Mouse (Mus musculus) ES-E14 (cell line): ENCODE results near the gene Pcdh9. TPM values are rescaled to one million over a fixed set of nuclear protein-coding genes. Genes with fewer than 3 reads are reported as not detected.

Experiments
- DNase-seq: peaks from one replicate; pipeline ENCODE4 v3.0.0-alpha.2; 2013; ENCODE audit warnings: low read depth, low spot score
- H3K27ac ChIP-seq: 2 replicates; pipeline ENCODE4 v1.5.1; 2012; ENCODE audit warnings: low read depth, mild to moderate bottlenecking, low read length, moderate library complexity, mixed read lengths; ENCODE audit not compliant: poor library complexity, insufficient read depth, severe bottlenecking
- H3K36me3 ChIP-seq: 2 replicates; pipeline ENCODE4 v1.6.1; 2012; ENCODE audit warnings: mild to moderate bottlenecking, low read length, moderate library complexity, mixed read lengths; ENCODE audit not compliant: control insufficient read depth, poor library complexity, insufficient read depth, severe bottlenecking
- H3K4me1 ChIP-seq, 2 experiments: fragments of 150-350 bp in 1 of 2; sonication (generic) in 1 of 2; 2 replicates each; pipeline ENCODE4 v1.6.1; 2012; ENCODE audit warnings: low read length in 2 of 2, mild to moderate bottlenecking in 1 of 2, mixed read lengths in 1 of 2; ENCODE audit not compliant: control insufficient read depth in 2 of 2, insufficient read depth in 2 of 2, poor library complexity in 1 of 2
- H3K4me3 ChIP-seq, 2 experiments: fragments of 150-350 bp in 1 of 2; sonication (generic) in 1 of 2; 2 replicates each; pipeline ENCODE4 v1.5.1; 2012; ENCODE audit warnings: low read length in 2 of 2, low read depth in 1 of 2, mild to moderate bottlenecking in 1 of 2, mixed read lengths in 1 of 2; ENCODE audit not compliant: insufficient read depth in 1 of 2, poor library complexity in 1 of 2, severe bottlenecking in 1 of 2
- H3K9ac ChIP-seq: 2 replicates; pipeline ENCODE4 v1.6.1; 2012; ENCODE audit warnings: low read depth, mild to moderate bottlenecking, low read length, mixed read lengths; ENCODE audit not compliant: poor library complexity, insufficient read depth, severe bottlenecking
- H3K9me3 ChIP-seq: fragments of 150-350 bp; sonication (generic); 2 replicates; pipeline ENCODE4 v1.6.1; 2012; ENCODE audit warnings: low read depth, mild to moderate bottlenecking, low read length; ENCODE audit not compliant: control insufficient read depth, insufficient read depth
- CHD2 ChIP-seq: IDR thresholded peaks from 2 replicates; pipeline ENCODE4 v1.6.1; 2014; ENCODE audit warnings: mild to moderate bottlenecking, low read depth, low read length, inconsistent platforms
- HCFC1 ChIP-seq: IDR thresholded peaks from 2 replicates; pipeline ENCODE4 v1.6.1; 2012; ENCODE audit warnings: low read length, inconsistent platforms, borderline replicate concordance; ENCODE audit not compliant: insufficient read depth
- MAFK ChIP-seq: IDR thresholded peaks from 2 replicates; pipeline ENCODE4 v1.6.1; 2014; ENCODE audit warnings: mild to moderate bottlenecking, low read depth, low read length, inconsistent platforms; ENCODE audit not compliant: insufficient read depth
- ZC3H11A ChIP-seq: IDR thresholded peaks from 2 replicates; pipeline ENCODE4 v1.6.1; 2012; ENCODE audit warnings: low read depth, mild to moderate bottlenecking, inconsistent platforms, low read length, borderline replicate concordance
- ZNF384 ChIP-seq: IDR thresholded peaks from 2 replicates; pipeline ENCODE4 v1.6.1; 2012; ENCODE audit warnings: low read depth, low read length, inconsistent platforms
- in situ Hi-C, 2 experiments: fragments of 600-800 bp; cut with MboI; formaldehyde crosslinking; loops; one replicate each; pipeline ENCODE4 v1.15.1; 2025; ENCODE audit warnings: low sequenced_read_pairs in 2 of 2, inconsistent platforms in 1 of 2; ENCODE audit not compliant: unreplicated experiment in 2 of 2
- total RNA-seq: library from RNA; depleted of rRNA; stranded (reverse); fragments of 300-350 nt; gene quantifications from 2 replicates; pipeline ENCODE4 v1.2.3, GENCODE M21; 2012

Pcdh9 gene
- total RNA-seq, 1 experiment = 0.71 TPM

- Histone ChIP-seq H3K4me1 (no peaks in the 10 kb centered on the region), H3K36me3 (no peaks in the 10 kb centered on the region), H3K9me3 (no peaks in the 10 kb centered on the region), H3K9ac (no peak overlapping the region), H3K27ac (no peak overlapping the region), H3K4me3 (no peak overlapping the region)
- no peak for TF ChIP-seq MAFK
- TF ChIP-seq CHD2 = no peak
- no peak for DNase-seq
- in situ Hi-C loops = loop anchor here in 1 of 2 experiments (25.0 kb wide), 1 partner anchor 538 kb away; the partner anchor contains the start of gene Pcdh9
Measured at GRCm38 (mm10) chr14:93349166-93349565, 541.3 kb downstream of the Pcdh9 start.

GRCm38 (mm10) chr14:93347031-93347430 is 543.4 kb downstream of the Pcdh9 start:
- H3K4me3 ChIP-seq = no peak overlapping the region
- no peaks in the 10 kb centered on the region for H3K36me3 ChIP-seq
- H3K9ac ChIP-seq = no peak overlapping the region
- no peaks in the 10 kb centered on the region for H3K4me1 ChIP-seq
- no peak for DNase-seq
- no peak overlapping the region for H3K27ac ChIP-seq
- no peaks in the 10 kb centered on the region for H3K9me3 ChIP-seq
- in situ Hi-C loops = loop anchor here in 1 of 2 experiments (25.0 kb wide), 1 partner anchor 540 kb away; the partner anchor contains the start of gene Pcdh9
- TF ChIP-seq CHD2 = no peak
- TF ChIP-seq ZC3H11A = no peak
- no peak for TF ChIP-seq MAFK
- no peak for TF ChIP-seq HCFC1
- TF ChIP-seq ZNF384 = no peak

- in situ Hi-C loops = loop anchor here in 1 of 2 experiments (25.0 kb wide), 1 partner anchor 545 kb away; the partner anchor contains the start of gene Pcdh9
- no peaks in the 10 kb centered on the region for H3K9me3 ChIP-seq
- no peak overlapping the region for H3K27ac ChIP-seq
- no peaks in the 10 kb centered on the region for H3K36me3 ChIP-seq
- no peak for DNase-seq
- no peaks in the 10 kb centered on the region for H3K4me1 ChIP-seq
- no peak overlapping the region for H3K4me3 ChIP-seq
- H3K9ac ChIP-seq = no peak overlapping the region
- TF ChIP-seq HCFC1 (no peak), ZC3H11A (no peak), CHD2 (no peak), ZNF384 (no peak), MAFK (no peak)
Measured at GRCm38 (mm10) chr14:93342781-93343180, 547.7 kb downstream of the Pcdh9 start.

GRCm38 (mm10) chr14:93341390-93341789 is 549.1 kb downstream of the Pcdh9 start:
- Histone ChIP-seq H3K9me3 (no peaks in the 10 kb centered on the region), H3K9ac (no peak overlapping the region), H3K4me3 (no peak overlapping the region), H3K27ac (no peak overlapping the region), H3K4me1 (no peaks in the 10 kb centered on the region), H3K36me3 (no peaks in the 10 kb centered on the region)
- no peak for DNase-seq
- in situ Hi-C loops = loop anchor here in 1 of 2 experiments (25.0 kb wide), 1 partner anchor 546 kb away; the partner anchor contains the start of gene Pcdh9
- TF ChIP-seq MAFK (no peak), ZC3H11A (no peak)

GRCm38 (mm10) chr14:93329247-93329646 is 561.2 kb downstream of the Pcdh9 start:
- H3K9ac ChIP-seq = no peak overlapping the region
- no peak overlapping the region for H3K27ac ChIP-seq
- no peak for DNase-seq
- no peaks in the 10 kb centered on the region for H3K4me1 ChIP-seq
- H3K9me3 ChIP-seq = no peaks in the 10 kb centered on the region
- TF ChIP-seq MAFK = no peak
- TF ChIP-seq CHD2 = no peak
- in situ Hi-C loops = loop anchor here in 1 of 2 experiments (25.0 kb wide), 1 partner anchor 558 kb away; the partner anchor contains the start of gene Pcdh9
- H3K36me3 ChIP-seq = no peaks in the 10 kb centered on the region
- no peak overlapping the region for H3K4me3 ChIP-seq
